Mouse (Mus musculus) CH12.LX (cell line): ENCODE data around the gene Meis3.

Source experiments
- CTCF ChIP-seq, 2 experiments: IDR thresholded peaks in 1 of 2; conservative IDR thresholded peaks in 1 of 2; 2 replicates each; pipeline ENCODE4 v1.5.1; 2011 to 2012; ENCODE audit warnings: low read depth in 2 of 2, low read length in 2 of 2, improper control_type of control experiment in 1 of 2, inconsistent platforms in 1 of 2, mild to moderate bottlenecking in 1 of 2, moderate library complexity in 1 of 2
- E2F4 ChIP-seq: IDR thresholded peaks from 2 replicates; pipeline ENCODE4 v1.6.1; 2011; ENCODE audit warnings: low read depth, low read length, improper control_type of control experiment; ENCODE audit not compliant: insufficient replicate concordance
- JUND ChIP-seq: conservative IDR thresholded peaks from 2 replicates; pipeline ENCODE4 v1.6.1; 2011; ENCODE audit warnings: low read depth, low read length, improper control_type of control experiment
- MEF2A ChIP-seq: IDR thresholded peaks from 2 replicates; pipeline ENCODE4 v1.6.1; 2014; ENCODE audit warnings: low read depth, mild to moderate bottlenecking, inconsistent platforms, low read length, improper control_type of control experiment, borderline replicate concordance
- USF2 ChIP-seq: conservative IDR thresholded peaks from 2 replicates; pipeline ENCODE4 v1.6.1; 2011; ENCODE audit warnings: low read depth, low read length, improper control_type of control experiment
- ZKSCAN1 ChIP-seq: IDR thresholded peaks from 2 replicates; pipeline ENCODE4 v1.6.1; 2012; ENCODE audit warnings: low read depth, inconsistent platforms, low read length, improper control_type of control experiment, borderline replicate concordance

GRCm38 (mm10) chr7:16183663-16184062, 8.8 kb downstream of the Meis3 start:
- TF ChIP-seq MEF2A (no peak), USF2 (no peak), CTCF (conservative IDR thresholded peaks at IDR 0.05 in 1 of 2, IDR thresholded peaks at IDR 0.05 in 1 of 2; ENCODE audit: low read depth in 2 of 2, low read length in 2 of 2) (no peak), ZKSCAN1 (no peak), E2F4 (no peak), JUND (no peak)
